Mouse (Mus musculus): ENCODE results near the gene Inafm2.

DNA sequence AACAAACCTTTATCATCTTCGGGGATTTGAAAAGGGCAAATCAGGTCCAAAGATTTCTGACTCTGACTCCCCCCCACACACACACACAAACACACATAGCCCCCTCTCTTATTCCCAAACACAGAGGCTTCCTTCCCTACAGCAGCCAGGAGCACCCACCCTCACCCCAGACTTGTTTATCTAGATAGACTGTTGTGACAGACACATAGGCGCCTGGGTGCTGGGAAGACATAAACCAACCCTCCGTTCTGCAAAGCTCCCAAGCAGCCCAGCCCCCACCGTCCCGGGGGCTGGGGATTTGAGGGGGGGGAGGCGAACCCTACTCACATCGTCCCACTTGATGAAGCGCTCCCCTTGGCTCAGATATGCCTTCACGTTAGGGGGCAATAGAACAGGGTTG, 17.6 kb upstream of the Inafm2 start:
- TF ChIP-seq CTCF (IDR thresholded peaks at IDR 0.05; ENCODE audit: insufficient read depth, low read depth, low read length) (no peak), POLR2A (IDR thresholded peaks at IDR 0.05; ENCODE audit: insufficient read depth, low read depth, low read length) (no peak)
